Mouse (Mus musculus) left cerebral cortex, adult 9 months (tissue): ENCODE results near the gene Olfr285.

Experiments used
- DNase-seq, 2 experiments: peaks; one replicate each; pipeline ENCODE4 v3.0.0; 2022; ENCODE audit warnings: low spot score in 2 of 2

Gene Olfr285

DNA sequence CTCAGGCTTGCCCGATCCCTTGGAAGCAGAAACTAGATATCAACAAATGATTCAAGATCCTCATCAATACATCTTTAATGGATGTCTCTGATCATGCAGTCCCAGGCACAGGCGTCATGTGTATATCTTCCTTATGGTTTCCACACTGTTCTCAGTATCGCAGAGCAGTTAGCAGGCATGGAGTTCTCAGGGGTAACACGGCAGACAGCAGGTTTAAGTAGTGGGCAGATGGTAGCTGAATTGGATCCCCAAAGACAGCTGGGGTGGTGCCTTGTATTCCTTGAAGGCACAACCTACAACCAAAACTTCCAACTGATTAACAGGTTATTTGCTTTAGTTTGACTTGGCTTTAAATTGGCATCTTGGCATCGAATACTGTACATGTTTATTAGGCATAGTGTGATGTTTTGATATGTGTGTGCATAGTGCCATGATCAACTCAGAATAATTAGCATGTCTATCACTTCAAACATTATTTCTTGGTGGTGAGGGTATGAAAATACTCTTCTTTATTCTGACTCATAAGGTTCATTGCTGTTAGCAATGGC lies at the start of gene Olfr285:
Gene Olfr285 (minus strand): TSS at position 177 of the 548 bp plus-strand sequence.
- no peak for DNase-seq

DNA sequence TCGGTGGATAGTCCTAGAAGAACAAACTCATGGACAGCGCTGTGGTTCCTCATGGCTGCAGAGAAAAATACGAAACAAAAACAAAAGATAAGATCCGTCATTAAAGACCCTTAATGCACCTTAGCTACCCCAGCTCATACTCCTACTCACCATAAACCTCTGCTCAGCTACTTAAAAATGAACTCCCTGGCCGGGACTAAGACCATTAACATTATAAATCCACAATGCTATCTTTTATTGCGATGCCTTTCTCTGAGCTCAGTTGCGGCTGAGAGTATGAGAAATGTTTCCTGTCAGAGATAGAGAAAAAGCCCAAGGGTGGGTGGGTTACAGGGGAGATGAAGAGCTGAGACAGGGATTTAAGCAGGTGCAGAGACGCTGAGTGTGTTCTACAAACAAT lies 23.7 kb upstream of the Olfr285 start, which contains the start of gene Olfr284:
Gene Olfr284 (minus strand): TSS at position 101 of the 400 bp plus-strand sequence.
- no peak for DNase-seq

DNA sequence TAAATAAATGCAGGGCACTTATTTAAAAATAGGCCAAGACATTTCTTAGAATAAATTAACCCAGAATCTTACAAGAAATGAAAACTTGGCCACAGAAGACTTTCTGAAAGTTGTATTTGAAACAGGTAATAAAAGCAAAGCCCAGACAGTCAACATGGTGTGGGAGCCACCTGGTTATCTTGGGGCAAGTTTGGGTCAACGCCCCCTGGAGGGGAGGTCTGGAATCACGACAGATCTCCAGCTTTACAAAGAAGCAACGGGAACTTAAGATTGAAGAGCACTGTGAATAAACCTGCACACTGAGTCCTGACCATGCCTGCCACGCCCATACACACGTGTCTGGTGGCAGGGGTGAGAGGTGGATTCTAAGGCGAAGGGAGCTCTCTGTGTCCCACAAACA lies 1.4 kb downstream of the Olfr285 start:
- DNase-seq: no peak

DNA sequence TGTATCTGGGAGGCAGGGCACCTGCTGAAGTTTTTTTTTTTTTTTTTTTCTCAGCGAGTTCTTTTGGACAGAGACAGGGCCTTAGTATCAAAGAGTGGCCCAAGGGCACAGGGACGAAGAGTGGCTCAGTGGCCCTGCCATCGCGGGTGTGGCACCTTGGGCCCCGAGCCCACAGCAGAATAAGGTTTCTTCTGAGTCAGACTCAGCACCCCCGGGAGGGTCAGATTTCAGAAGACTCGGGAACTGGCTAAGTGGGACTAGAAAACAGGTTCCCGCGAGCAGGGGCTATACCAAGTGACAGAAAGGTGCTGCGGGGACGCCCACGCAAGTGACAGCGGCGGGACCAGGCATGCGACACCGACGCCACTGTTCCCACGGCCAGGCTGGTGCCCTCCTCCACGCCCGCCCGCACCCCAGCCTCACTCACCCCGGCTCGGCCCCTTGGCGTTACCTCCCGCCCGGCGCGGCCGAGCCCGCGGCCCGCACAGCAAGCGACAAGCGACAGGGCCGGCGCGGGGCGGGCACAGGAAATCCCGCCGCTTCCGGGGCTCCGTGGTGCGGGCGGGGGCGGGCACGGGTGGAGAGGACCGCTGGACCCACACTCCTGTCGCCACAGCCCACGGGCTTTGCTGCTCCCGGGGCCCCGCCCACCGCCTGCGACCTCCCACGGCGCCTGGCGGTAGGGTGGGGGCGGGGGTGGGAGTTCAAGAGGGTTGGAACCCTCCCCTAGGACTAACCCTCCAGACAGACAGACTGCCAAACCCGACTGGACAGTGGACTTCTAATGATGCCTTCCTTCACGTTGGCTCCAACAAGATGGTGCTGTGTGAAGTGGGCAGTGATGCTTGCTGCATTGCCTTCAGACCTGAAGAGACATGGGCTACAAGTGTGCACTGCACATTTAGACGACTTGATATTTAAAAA lies 21.3 kb downstream of the Olfr285 start, which contains the start of gene Zfp641:
Gene Zfp641 (minus strand): TSS at position 534 of the 924 bp plus-strand sequence.
- DNase-seq: peak in 1 of 2 experiments; percentile 27

DNA sequence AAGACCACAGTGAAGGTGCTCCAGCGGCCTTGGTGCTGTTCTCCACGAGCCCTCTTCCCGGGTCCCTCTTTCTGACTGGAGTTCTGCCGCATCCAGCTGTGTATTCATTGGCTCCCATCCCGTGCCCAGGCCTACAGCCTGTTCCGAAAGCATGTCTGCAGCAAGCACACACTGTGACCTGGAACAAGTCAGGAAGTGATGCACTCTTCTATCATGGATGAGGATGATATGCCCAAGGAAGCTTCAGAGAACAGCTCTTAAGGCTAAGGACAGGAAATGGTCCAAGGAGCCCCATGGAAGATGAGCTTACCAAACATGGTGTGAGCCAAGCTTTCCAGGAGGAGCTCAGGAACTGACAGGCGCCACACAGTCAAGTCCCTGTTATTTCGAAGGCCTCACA lies 23.5 kb downstream of the Olfr285 start:
- DNase-seq: no peak

DNA sequence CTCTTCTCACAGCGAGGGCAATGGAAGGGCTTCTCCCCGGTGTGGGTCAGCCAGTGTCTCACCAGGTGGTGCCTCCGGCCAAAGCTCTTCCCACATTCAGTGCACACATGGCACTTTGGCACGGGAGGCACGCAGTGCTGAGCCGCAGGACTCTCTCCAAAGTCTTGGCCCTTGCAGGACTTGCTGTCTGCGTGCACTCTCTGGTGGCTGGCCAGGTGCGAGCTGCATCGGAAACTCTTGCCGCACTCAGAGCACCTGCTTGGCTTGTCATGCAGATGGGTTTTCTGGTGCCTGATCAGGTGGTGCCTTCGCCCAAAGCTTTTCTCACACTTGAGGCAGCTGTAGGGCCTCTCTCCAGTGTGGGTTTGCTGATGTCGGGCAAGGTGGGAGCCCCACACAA lies 28.6 kb downstream of the Olfr285 start:
- DNase-seq: no peak

DNA sequence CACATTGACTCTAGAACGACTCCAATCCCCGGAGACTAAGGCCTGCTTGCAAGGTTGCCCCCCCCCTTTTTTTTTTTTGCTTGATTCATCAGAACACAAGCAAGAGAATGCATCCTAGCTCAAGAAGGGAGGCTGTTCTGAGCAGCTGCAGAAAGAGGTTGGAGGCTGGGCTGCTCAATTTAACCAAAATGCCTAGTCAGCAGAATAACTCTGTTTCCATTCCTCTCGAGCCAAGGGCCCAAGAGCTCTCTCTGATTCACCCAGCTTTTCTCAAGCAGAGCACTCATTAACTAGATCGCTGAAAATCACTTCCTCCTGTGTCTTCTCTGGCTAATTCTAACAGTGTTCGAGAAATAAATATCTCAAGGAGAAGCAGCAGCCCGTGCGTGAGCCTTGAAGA lies 30.7 kb downstream of the Olfr285 start:
- no peak for DNase-seq
